Mouse (Mus musculus): ENCODE measurements around the gene BC052040.

BC052040 gene

GRCm38 (mm10) chr2:115717980-115718379, 136.5 kb downstream of the BC052040 start:
- DNase-seq: no peak

- no peak for DNase-seq
These were observed 141.9 kb downstream of the BC052040 start for GRCm38 (mm10) chr2:115723452-115723851.

GRCm38 (mm10) chr2:115724216-115724615, 142.7 kb downstream of the BC052040 start:
- DNase-seq: no peak

- DNase-seq: no peak
These were observed 143.2 kb downstream of the BC052040 start for GRCm38 (mm10) chr2:115724726-115725125.

GRCm38 (mm10) chr2:115725503-115725902, 144.0 kb downstream of the BC052040 start:
- no peak for DNase-seq

GRCm38 (mm10) chr2:115725926-115726325, 144.4 kb downstream of the BC052040 start:
- no peak for DNase-seq

- DNase-seq: no peak
These were observed 145.3 kb downstream of the BC052040 start for GRCm38 (mm10) chr2:115726806-115727205.

- DNase-seq: no peak
These were observed 147.1 kb downstream of the BC052040 start for GRCm38 (mm10) chr2:115728627-115729026.

- DNase-seq: no peak
These were observed 149.0 kb downstream of the BC052040 start for GRCm38 (mm10) chr2:115730502-115730901.

GRCm38 (mm10) chr2:115731171-115731570, 149.7 kb downstream of the BC052040 start:
- no peak for DNase-seq

GRCm38 (mm10) chr2:115732572-115732971, 151.1 kb downstream of the BC052040 start:
- no peak for DNase-seq

GRCm38 (mm10) chr2:115733017-115733692, 151.6 kb downstream of the BC052040 start:
- DNase-seq: no peak

GRCm38 (mm10) chr2:115734850-115735249, 153.3 kb downstream of the BC052040 start:
- DNase-seq: no peak

- no peak for DNase-seq
These were observed 154.9 kb downstream of the BC052040 start for GRCm38 (mm10) chr2:115736416-115736815.

GRCm38 (mm10) chr2:115737966-115738365, 156.4 kb downstream of the BC052040 start:
- no peak for DNase-seq

GRCm38 (mm10) chr2:115742061-115742460, 160.5 kb downstream of the BC052040 start:
- peak; percentile 12 for DNase-seq

- no peak for DNase-seq
These were observed 166.1 kb downstream of the BC052040 start for GRCm38 (mm10) chr2:115747639-115748038.

GRCm38 (mm10) chr2:115751177-115751576, 169.7 kb downstream of the BC052040 start:
- DNase-seq: no peak

GRCm38 (mm10) chr2:115757685-115758084, 176.2 kb downstream of the BC052040 start:
- no peak for DNase-seq

GRCm38 (mm10) chr2:115758542-115758941, 177.0 kb downstream of the BC052040 start:
- no peak for DNase-seq

GRCm38 (mm10) chr2:115764595-115765305, 183.2 kb downstream of the BC052040 start:
- no peak for DNase-seq

GRCm38 (mm10) chr2:115769597-115770305, 188.2 kb downstream of the BC052040 start:
- DNase-seq: peak; percentile 50

GRCm38 (mm10) chr2:115772709-115773108, 191.2 kb downstream of the BC052040 start:
- DNase-seq: no peak

Measured in right cerebral cortex, postnatal 14 days (tissue).